In genomic region chr5:118066828-118067227, GRCm38 (mm10) we compare ENCODE assay signal across 8 mouse cellular contexts. TPM values are rescaled to one million over a fixed set of nuclear protein-coding genes. Genes with fewer than 3 reads are reported as not detected.
DNase-seq lines count a peak whose midpoint lies in the region; ATAC-seq and TF ChIP-seq lines count a peak whose summit lies in the region.

No protein-coding gene starts in this region.

- peak; percentile 25; the same call in 1 of the 2 replicates for ATAC-seq in forebrain, postnatal 0 days
- no peak for ATAC-seq in forebrain, embryonic 12.5 days (ENCODE audit: low FRiP score)
- no peak for ATAC-seq in midbrain, embryonic 14.5 days (ENCODE audit: low FRiP score, low TSS enrichment)

- H3K27me3 ChIP-seq in forebrain, postnatal 0 days (ENCODE audit: insufficient read depth, low read length) = no peaks in the 10 kb centered on the region
- H3K27me3 ChIP-seq in forebrain, embryonic 12.5 days = no peaks in the 10 kb centered on the region
- no peaks in the 10 kb centered on the region for H3K27me3 ChIP-seq in E14TG2a.4 (ENCODE audit: insufficient read depth, low read length)
- no peaks in the 10 kb centered on the region for H3K27me3 ChIP-seq in midbrain, embryonic 14.5 days (ENCODE audit: control insufficient read depth, insufficient read depth, low read length)

- H3K4me3 ChIP-seq in forebrain, postnatal 0 days (ENCODE audit: low read depth, low read length) = no peak overlapping the region
- H3K4me3 ChIP-seq in forebrain, embryonic 12.5 days (replicated peaks) = no peak overlapping the region
- no peak overlapping the region for H3K4me3 ChIP-seq in E14TG2a.4 (replicated peaks; ENCODE audit: low read length)
- no peak overlapping the region for H3K4me3 ChIP-seq in midbrain, embryonic 14.5 days (replicated peaks; ENCODE audit: low read depth, low read length)

- intact Hi-C loops in left cerebral cortex, postnatal 36 days (cut with DNase I) = loop anchor here (5.0 kb wide), 1 partner anchor 40 kb away; the partner anchor contains the start of gene Tesc

- DNase-seq in forebrain, postnatal 0 days = no peak
- peak; percentile 31 for DNase-seq in c-Kit-positive CD71-positive TER-119-negative erythroid progenitor cells, embryonic 14.5 days (ENCODE audit: low read depth)
- DNase-seq in gastrocnemius, postnatal 25 days = peak; percentile 55
- DNase-seq in left cerebral cortex, postnatal 36 days (ENCODE audit: low spot score in 2 of 2) = peak; percentile 63 to 74
- DNase-seq in midbrain, embryonic 14.5 days = peak; percentile 73
- DNase-seq in thymus, adult 18-20 months = peak; percentile 45 to 53

- H3K9me3 ChIP-seq in forebrain, postnatal 0 days (ENCODE audit: low read length) = no peaks in the 10 kb centered on the region
- no peaks in the 10 kb centered on the region for H3K9me3 ChIP-seq in forebrain, embryonic 12.5 days
- no peaks in the 10 kb centered on the region for H3K9me3 ChIP-seq in E14TG2a.4 (ENCODE audit: low read length)
- no peaks in the 10 kb centered on the region for H3K9me3 ChIP-seq in midbrain, embryonic 14.5 days (ENCODE audit: control insufficient read depth, low read length)

- TF ChIP-seq CTCF in forebrain, postnatal 0 days (IDR thresholded peaks at IDR 0.05; ENCODE audit: low read depth) = peak; percentile 81
- TF ChIP-seq CTCF in E14TG2a.4 (conservative IDR thresholded peaks at IDR 0.05; ENCODE audit: low read length) = peak; percentile 74

- 59% methylated on average over 5 of the region's 5 CpGs for WGBS in forebrain, postnatal 0 days
- 58% methylated on average over 5 of the region's 5 CpGs for WGBS in forebrain, embryonic 12.5 days
- 65% methylated on average over 5 of the region's 5 CpGs for WGBS in midbrain, embryonic 14.5 days

- H3K9ac ChIP-seq in forebrain, postnatal 0 days = no peak overlapping the region
- H3K9ac ChIP-seq in forebrain, embryonic 12.5 days = no peak overlapping the region
- no peak overlapping the region for H3K9ac ChIP-seq in midbrain, embryonic 14.5 days (replicated peaks; ENCODE audit: low read length)

- no peak overlapping the region for H3K4me2 ChIP-seq in forebrain, postnatal 0 days (ENCODE audit: low read depth)
- H3K4me2 ChIP-seq in forebrain, embryonic 12.5 days = no peak overlapping the region
- no peak overlapping the region for H3K4me2 ChIP-seq in midbrain, embryonic 14.5 days (ENCODE audit: low read length)

- H3K4me1 ChIP-seq in forebrain, postnatal 0 days (ENCODE audit: insufficient read depth) = peaks cover 8% of the 10 kb centered on the region; the same call in 1 of the 2 replicates
- peaks cover 34% of the 10 kb centered on the region for H3K4me1 ChIP-seq in forebrain, embryonic 12.5 days
- H3K4me1 ChIP-seq in E14TG2a.4 (replicated peaks; ENCODE audit: low read depth, low read length) = peaks cover 32% of the 10 kb centered on the region
- H3K4me1 ChIP-seq in midbrain, embryonic 14.5 days (ENCODE audit: control insufficient read depth, insufficient read depth, low read length) = peaks cover 26% of the 10 kb centered on the region

- no peak overlapping the region for H3K27ac ChIP-seq in forebrain, postnatal 0 days (ENCODE audit: low read depth, low read length)
- no peak overlapping the region for H3K27ac ChIP-seq in forebrain, embryonic 12.5 days
- H3K27ac ChIP-seq in midbrain, embryonic 14.5 days (replicated peaks; ENCODE audit: low read depth, low read length) = no peak overlapping the region

- peaks cover 19% of the 10 kb centered on the region for H3K36me3 ChIP-seq in forebrain, postnatal 0 days (ENCODE audit: insufficient read depth)
- H3K36me3 ChIP-seq in forebrain, embryonic 12.5 days (replicated peaks) = peaks cover 39% of the 10 kb centered on the region
- peaks cover 69% of the 10 kb centered on the region for H3K36me3 ChIP-seq in E14TG2a.4 (ENCODE audit: insufficient read depth, low read length)
- H3K36me3 ChIP-seq in midbrain, embryonic 14.5 days (ENCODE audit: control insufficient read depth, insufficient read depth, low read length) = peaks cover 26% of the 10 kb centered on the region

RNA-seq across cellular contexts. Expression of gene Tesc, which starts 39.3 kb away (rescaled TPM):
- total RNA-seq in forebrain, postnatal 0 days (2014; rRNA removed) = 8.5 and 13.0 TPM in 2 replicates
- 12.2 and 19.9 TPM in 2 replicates for polyA plus RNA-seq in forebrain, postnatal 0 days (2015; fragmentation: Nextera tagmentation; extraction: Ambion mirVana)
- polyA plus RNA-seq in forebrain, embryonic 12.5 days (2016; fragmentation: Nextera tagmentation; extraction: Ambion mirVana) = 4.7 and 6.3 TPM in 2 replicates
- 1 to 10 TPM in 1 of 2 experiments, under 1 TPM in 1; 0.28 to 1.0 TPM for total RNA-seq in gastrocnemius, postnatal 25 days (2021)
- 10 to 100 TPM; 83.4 to 97.3 TPM for total RNA-seq in left cerebral cortex, postnatal 36 days (2021)
- 4.4 and 4.9 TPM in 2 replicates for polyA plus RNA-seq in midbrain, embryonic 14.5 days (2014; fragmentation: Nextera tagmentation; extraction: Ambion mirVana)
